Mouse (Mus musculus) forebrain, embryonic 12.5 days (tissue): ENCODE data around the gene Prkca. TPM values are rescaled to one million over a fixed set of nuclear protein-coding genes. Genes with fewer than 3 reads are reported as not detected.

Experiments
- ATAC-seq: fragments of 200-750 bp; cut with Nextera tagmentation; 2 replicates; pipeline ENCODE4 v1.8.0; 2017; ENCODE audit warnings: moderate TSS enrichment; ENCODE audit not compliant: low FRiP score
- H3K27ac ChIP-seq: fragments of 300-500 bp; sonication (generic); 2 replicates; pipeline ENCODE4 v1.5.1; 2016; ENCODE audit warnings: mild to moderate bottlenecking
- H3K27me3 ChIP-seq: fragments of 300-500 bp; sonication (generic); 2 replicates; pipeline ENCODE4 v1.6.1; 2016; ENCODE audit warnings: mild to moderate bottlenecking
- H3K36me3 ChIP-seq: fragments of 300-500 bp; sonication (generic); replicated peaks from 2 replicates; pipeline ENCODE4 v1.6.1; 2016; ENCODE audit warnings: mild to moderate bottlenecking
- H3K4me1 ChIP-seq: fragments of 300-500 bp; sonication (generic); 2 replicates; pipeline ENCODE4 v1.6.1; 2016
- H3K4me2 ChIP-seq: fragments of 300-500 bp; sonication (generic); 2 replicates; pipeline ENCODE4 v1.6.1; 2016; ENCODE audit warnings: mild to moderate bottlenecking, moderate library complexity
- H3K4me3 ChIP-seq: fragments of 300-500 bp; sonication (generic); replicated peaks from 2 replicates; pipeline ENCODE4 v1.5.1; 2016; ENCODE audit warnings: mild to moderate bottlenecking
- H3K9ac ChIP-seq: fragments of 300-500 bp; sonication (generic); 2 replicates; pipeline ENCODE4 v1.6.1; 2016; ENCODE audit warnings: mild to moderate bottlenecking
- H3K9me3 ChIP-seq: fragments of 300-500 bp; sonication (generic); 2 replicates; pipeline ENCODE4 v1.6.1; 2016
- WGBS: fragments of 180-500 bp; shearing (Covaris S2); methylation state at CpG from one replicate; pipeline ENCODE4 v1.1.7; 2016; 5-methylcytosine and 5-hydroxymethylcytosine counted together
- polyA plus RNA-seq: library from polyadenylated mRNA; unstranded; fragments of >200 nt; fragmentation: Nextera tagmentation; extraction: Ambion mirVana; gene quantifications from 2 replicates; pipeline ENCODE4 v1.2.1, GENCODE M21; 2016

Gene Prkca
- polyA plus RNA-seq, 1 experiment from 2014 or later = 4.6 TPM

DNA sequence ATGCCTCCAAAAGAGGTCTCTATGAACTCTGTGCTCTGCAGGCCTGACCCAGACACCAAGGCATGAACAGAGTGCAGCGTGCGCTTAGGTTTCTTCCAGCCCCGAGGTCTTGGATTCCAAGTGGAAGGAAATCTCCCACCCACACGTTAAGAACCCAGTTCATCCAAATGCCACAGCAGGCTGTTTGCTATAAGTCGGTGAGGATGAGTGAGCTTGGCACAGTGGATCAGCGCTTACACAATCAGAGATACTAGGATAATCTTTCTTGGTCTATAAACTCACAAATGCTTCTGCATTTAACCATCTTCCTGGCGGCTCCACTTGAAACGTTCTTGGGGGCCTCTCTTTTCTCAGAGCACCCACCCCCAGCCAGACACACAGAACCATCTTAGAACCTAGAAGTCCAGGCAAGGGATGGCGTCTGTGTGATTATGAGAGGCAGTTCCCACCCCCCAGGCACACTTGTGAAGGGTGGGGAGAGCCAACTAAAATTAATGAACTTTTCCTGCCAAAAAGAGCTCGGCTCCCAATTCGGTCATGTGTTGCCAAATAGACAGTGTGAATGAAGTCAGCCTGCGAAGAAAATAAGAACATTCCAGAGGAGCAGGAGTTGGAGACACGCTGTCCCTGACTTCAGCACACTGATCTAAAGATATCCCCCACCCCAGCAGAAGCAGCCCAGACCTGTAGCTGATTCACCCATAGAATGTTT, 122.4 kb downstream of the Prkca start:
- H3K4me2 ChIP-seq = no peak overlapping the region
- H3K27me3 ChIP-seq = no peaks in the 10 kb centered on the region
- WGBS = 87% methylated on average over 13 of the region's 13 CpGs
- no peak overlapping the region for H3K9ac ChIP-seq
- H3K36me3 ChIP-seq = no peaks in the 10 kb centered on the region
- H3K4me3 ChIP-seq = no peak overlapping the region
- ATAC-seq = no peak
- peaks cover 34% of the 10 kb centered on the region for H3K4me1 ChIP-seq
- H3K27ac ChIP-seq = peak overlapping the region; percentile 59; the same call in 1 of the 2 replicates
- H3K9me3 ChIP-seq = no peaks in the 10 kb centered on the region

- Histone ChIP-seq H3K27ac (no peak overlapping the region), H3K36me3 (no peaks in the 10 kb centered on the region), H3K9me3 (no peaks in the 10 kb centered on the region), H3K9ac (no peak overlapping the region), H3K4me3 (no peak overlapping the region), H3K4me1 (peaks cover 34% of the 10 kb centered on the region), H3K27me3 (no peaks in the 10 kb centered on the region), H3K4me2 (no peak overlapping the region)
- WGBS = 87% methylated on average over 5 of the region's 5 CpGs
- no peak for ATAC-seq
These were observed 123.1 kb downstream of the Prkca start for GRCm38 (mm10) chr11:108220605-108221004.

DNA sequence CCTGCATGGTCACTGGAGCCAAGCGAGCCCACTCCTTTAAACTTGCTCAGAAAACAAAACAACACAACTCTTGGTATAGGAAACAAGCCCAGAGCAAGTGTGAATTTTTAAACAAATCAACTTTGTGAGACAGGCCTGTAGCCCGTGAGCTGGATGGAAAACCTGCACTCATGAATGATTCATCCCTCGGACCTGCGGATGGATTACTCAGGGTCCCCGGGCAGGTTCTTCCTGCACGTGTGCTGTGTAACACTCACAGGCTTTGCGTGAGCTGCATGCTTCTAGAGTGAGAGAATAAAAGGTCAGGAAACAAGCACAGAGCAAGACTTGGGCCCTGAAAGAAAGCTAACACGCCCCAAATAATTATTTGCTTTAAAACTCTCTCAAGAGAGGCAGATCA, 126.7 kb downstream of the Prkca start:
- 81% methylated on average over 8 of the region's 8 CpGs for WGBS
- ATAC-seq = no peak

GRCm38 (mm10) chr11:108216064-108216463, 127.7 kb downstream of the Prkca start:
- WGBS = 84% methylated on average over 7 of the region's 7 CpGs
- no peak overlapping the region for H3K9ac ChIP-seq
- no peak overlapping the region for H3K4me3 ChIP-seq
- H3K4me1 ChIP-seq = 0 out of 2 replicates have a peak, but pooled peaks cover 8% of the 10 kb centered on the region
- no peaks in the 10 kb centered on the region for H3K27me3 ChIP-seq
- ATAC-seq = no peak
- H3K27ac ChIP-seq = no peak overlapping the region
- no peaks in the 10 kb centered on the region for H3K9me3 ChIP-seq
- no peaks in the 10 kb centered on the region for H3K36me3 ChIP-seq
- no peak overlapping the region for H3K4me2 ChIP-seq

More for the DNA sequence above, 126.7 kb downstream of the Prkca start:
- Histone ChIP-seq H3K4me2 (no peak overlapping the region), H3K27me3 (no peaks in the 10 kb centered on the region), H3K9me3 (no peaks in the 10 kb centered on the region), H3K4me3 (no peak overlapping the region), H3K9ac (no peak overlapping the region), H3K36me3 (no peaks in the 10 kb centered on the region), H3K27ac (no peak overlapping the region), H3K4me1 (0 out of 2 replicates have a peak, but pooled peaks cover 8% of the 10 kb centered on the region)

GRCm38 (mm10) chr11:108215466-108215865, 128.3 kb downstream of the Prkca start:
- Histone ChIP-seq H3K4me2 (no peak overlapping the region), H3K9me3 (no peaks in the 10 kb centered on the region), H3K36me3 (no peaks in the 10 kb centered on the region), H3K4me1 (0 out of 2 replicates have a peak, but pooled peaks cover 5% of the 10 kb centered on the region), H3K4me3 (no peak overlapping the region), H3K9ac (no peak overlapping the region), H3K27me3 (no peaks in the 10 kb centered on the region), H3K27ac (no peak overlapping the region)
- no peak for ATAC-seq
- WGBS = 73% methylated on average over 8 of the region's 8 CpGs

GRCm38 (mm10) chr11:108214521-108215223, 129.1 kb downstream of the Prkca start:
- Histone ChIP-seq H3K9ac (no peak overlapping the region), H3K36me3 (no peaks in the 10 kb centered on the region), H3K4me3 (no peak overlapping the region), H3K4me2 (no peak overlapping the region), H3K27ac (no peak overlapping the region), H3K4me1 (0 out of 2 replicates have a peak, but pooled peaks cover 5% of the 10 kb centered on the region), H3K27me3 (no peaks in the 10 kb centered on the region), H3K9me3 (no peaks in the 10 kb centered on the region)
- 87% methylated on average over 11 of the region's 11 CpGs for WGBS
- no peak for ATAC-seq

GRCm38 (mm10) chr11:108213783-108214182, 129.9 kb downstream of the Prkca start:
- no peaks in the 10 kb centered on the region for H3K27me3 ChIP-seq
- no peak overlapping the region for H3K9ac ChIP-seq
- H3K9me3 ChIP-seq = no peaks in the 10 kb centered on the region
- ATAC-seq = no peak
- 96% methylated on average over 10 of the region's 10 CpGs for WGBS
- no peak overlapping the region for H3K4me2 ChIP-seq
- no peaks in the 10 kb centered on the region for H3K36me3 ChIP-seq
- no peak overlapping the region for H3K27ac ChIP-seq
- 0 out of 2 replicates have a peak, but pooled peaks cover 5% of the 10 kb centered on the region for H3K4me1 ChIP-seq
- H3K4me3 ChIP-seq = no peak overlapping the region

GRCm38 (mm10) chr11:108212638-108213037, 131.1 kb downstream of the Prkca start:
- H3K4me1 ChIP-seq = 0 out of 2 replicates have a peak, but pooled peaks cover 5% of the 10 kb centered on the region
- H3K4me2 ChIP-seq = no peak overlapping the region
- no peak overlapping the region for H3K4me3 ChIP-seq
- no peak overlapping the region for H3K27ac ChIP-seq
- WGBS = 90% methylated on average over 5 of the region's 5 CpGs
- ATAC-seq = no peak
- no peak overlapping the region for H3K9ac ChIP-seq
- H3K27me3 ChIP-seq = no peaks in the 10 kb centered on the region
- no peaks in the 10 kb centered on the region for H3K36me3 ChIP-seq
- H3K9me3 ChIP-seq = no peaks in the 10 kb centered on the region

DNA sequence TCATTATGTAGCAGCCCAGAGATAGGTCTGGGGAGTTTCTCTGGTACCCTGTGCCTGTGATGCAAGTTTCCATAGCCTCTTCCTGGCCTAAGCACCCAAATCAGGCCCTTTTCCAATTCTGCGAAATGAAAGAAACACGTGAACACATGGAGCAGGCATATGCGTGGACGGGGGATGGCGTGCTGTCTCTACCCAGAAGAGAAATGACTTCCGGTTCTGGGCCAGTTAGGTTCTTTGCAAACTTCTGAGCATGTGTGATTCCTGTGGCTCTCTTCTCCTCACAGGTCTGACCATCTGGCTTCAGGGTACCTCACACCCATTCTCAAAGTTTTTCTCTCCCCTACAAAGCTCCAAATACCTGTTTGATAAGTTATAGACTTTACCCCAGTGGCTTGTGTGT, 131.7 kb downstream of the Prkca start:
- H3K4me1 ChIP-seq = 0 out of 2 replicates have a peak, but pooled peaks cover 3% of the 10 kb centered on the region
- no peak overlapping the region for H3K4me3 ChIP-seq
- H3K36me3 ChIP-seq = no peaks in the 10 kb centered on the region
- H3K27me3 ChIP-seq = no peaks in the 10 kb centered on the region
- no peak overlapping the region for H3K4me2 ChIP-seq
- 94% methylated on average over 6 of the region's 6 CpGs for WGBS
- no peak overlapping the region for H3K9ac ChIP-seq
- no peak overlapping the region for H3K27ac ChIP-seq
- ATAC-seq = no peak
- H3K9me3 ChIP-seq = no peaks in the 10 kb centered on the region

GRCm38 (mm10) chr11:108210749-108211148, 133.0 kb downstream of the Prkca start:
- H3K9me3 ChIP-seq = no peaks in the 10 kb centered on the region
- H3K27ac ChIP-seq = no peak overlapping the region
- H3K9ac ChIP-seq = no peak overlapping the region
- WGBS = 91% methylated on average over 7 of the region's 7 CpGs
- no peak overlapping the region for H3K4me3 ChIP-seq
- no peak overlapping the region for H3K4me2 ChIP-seq
- no peak for ATAC-seq
- H3K4me1 ChIP-seq = no peaks in the 10 kb centered on the region
- no peaks in the 10 kb centered on the region for H3K27me3 ChIP-seq
- no peaks in the 10 kb centered on the region for H3K36me3 ChIP-seq

DNA sequence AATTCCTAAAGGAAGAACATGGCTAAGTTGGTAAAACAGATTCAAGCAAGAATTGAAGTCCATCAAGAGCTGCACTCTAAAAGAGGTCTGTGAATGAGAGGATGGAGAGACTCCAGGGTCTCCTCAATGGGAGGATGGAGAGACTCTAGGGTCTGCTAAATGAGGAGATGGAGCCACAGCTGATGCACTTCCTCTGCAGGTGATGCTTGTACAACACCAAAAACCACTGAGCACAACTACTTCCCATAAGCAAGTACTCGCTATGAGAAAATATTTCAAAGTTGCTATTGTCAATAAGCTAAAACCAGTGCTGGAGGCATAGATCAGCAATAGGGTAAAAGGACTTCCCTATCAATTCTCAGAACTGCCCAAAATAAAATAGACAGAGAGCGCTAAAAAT, 137.1 kb downstream of the Prkca start:
- no peak overlapping the region for H3K9ac ChIP-seq
- H3K4me1 ChIP-seq = peaks cover 23% of the 10 kb centered on the region
- H3K27ac ChIP-seq = no peak overlapping the region
- WGBS = 92% methylated on average over 2 of the region's 2 CpGs
- ATAC-seq = no peak
- H3K9me3 ChIP-seq = no peaks in the 10 kb centered on the region
- no peaks in the 10 kb centered on the region for H3K27me3 ChIP-seq
- H3K36me3 ChIP-seq = no peaks in the 10 kb centered on the region
- no peak overlapping the region for H3K4me3 ChIP-seq
- H3K4me2 ChIP-seq = no peak overlapping the region

- no peaks in the 10 kb centered on the region for H3K27me3 ChIP-seq
- peaks cover 26% of the 10 kb centered on the region for H3K4me1 ChIP-seq
- no peak overlapping the region for H3K27ac ChIP-seq
- no peak overlapping the region for H3K4me2 ChIP-seq
- H3K9ac ChIP-seq = no peak overlapping the region
- WGBS = 10% methylated on average over 5 of the region's 5 CpGs
- ATAC-seq = peak; percentile 53; the same call in 1 of the 2 replicates
- H3K9me3 ChIP-seq = no peaks in the 10 kb centered on the region
- H3K36me3 ChIP-seq = no peaks in the 10 kb centered on the region
- H3K4me3 ChIP-seq = no peak overlapping the region
These were observed 138.9 kb downstream of the Prkca start for GRCm38 (mm10) chr11:108204895-108205248.
